Mouse (Mus musculus) fibroblast of lung, adult 2 months (primary cell): Measurements from ENCODE around the gene Acsm1.
"Not testable (repeated sequence)": the region's sequence is repeated elsewhere in the genome, so short reads cannot be mapped to it uniquely, and the experiment has no call there.

Experiments used
- DNase-seq: peaks from one replicate; pipeline ENCODE4 v3.0.0-alpha.2; 2011; ENCODE audit warnings: low read depth

Acsm1 gene

GRCm38 (mm10) chr7:119606664-119607076 is at the start of gene Acsm1:
Gene Acsm1 (plus strand): TSS chr7:119607026.
- no peak for DNase-seq

- no peak for DNase-seq
Observed at GRCm38 (mm10) chr7:119559789-119560451, 46.9 kb upstream of the Acsm1 start.

- DNase-seq: no peak
Observed at GRCm38 (mm10) chr7:119560452-119560835, 46.4 kb upstream of the Acsm1 start.

- no peak for DNase-seq
Observed at GRCm38 (mm10) chr7:119561441-119561840, 45.4 kb upstream of the Acsm1 start.

- not testable (repeated sequence) for DNase-seq
Observed at GRCm38 (mm10) chr7:119562476-119562875, 44.4 kb upstream of the Acsm1 start.

GRCm38 (mm10) chr7:119594530-119595107 is 12.2 kb upstream of the Acsm1 start:
- no peak for DNase-seq

GRCm38 (mm10) chr7:119595306-119595705 is 11.5 kb upstream of the Acsm1 start:
- no peak for DNase-seq

- DNase-seq: no peak
Observed at GRCm38 (mm10) chr7:119596536-119596935, 10.3 kb upstream of the Acsm1 start.

GRCm38 (mm10) chr7:119601195-119601953 is 5.5 kb upstream of the Acsm1 start:
- DNase-seq: no peak

GRCm38 (mm10) chr7:119601954-119602317 is 4.9 kb upstream of the Acsm1 start:
- DNase-seq: no peak

- DNase-seq: no peak
Observed at GRCm38 (mm10) chr7:119604903-119605483, 1.8 kb upstream of the Acsm1 start.

- DNase-seq: no peak
Observed at GRCm38 (mm10) chr7:119605926-119606663, 731 bp upstream of the Acsm1 start.

- no peak for DNase-seq
Observed at GRCm38 (mm10) chr7:119607796-119608515, 1.1 kb downstream of the Acsm1 start.

- no peak for DNase-seq
Observed at GRCm38 (mm10) chr7:119616531-119616930, 9.7 kb downstream of the Acsm1 start.

GRCm38 (mm10) chr7:119617593-119617992 is 10.8 kb downstream of the Acsm1 start:
- no peak for DNase-seq

GRCm38 (mm10) chr7:119618209-119618935 is 11.5 kb downstream of the Acsm1 start:
- DNase-seq: no peak

GRCm38 (mm10) chr7:119620157-119620556 is 13.3 kb downstream of the Acsm1 start:
- no peak for DNase-seq

GRCm38 (mm10) chr7:119638773-119639172 is 31.9 kb downstream of the Acsm1 start:
- no peak for DNase-seq

GRCm38 (mm10) chr7:119642307-119642706 is 35.5 kb downstream of the Acsm1 start:
- no peak for DNase-seq

GRCm38 (mm10) chr7:119667893-119668292 is 61.1 kb downstream of the Acsm1 start:
- no peak for DNase-seq

GRCm38 (mm10) chr7:119670395-119670794 is 63.6 kb downstream of the Acsm1 start:
- no peak for DNase-seq
